Mouse (Mus musculus): ENCODE measurements at regions not wholly inside any gene's neighbourhood (a gene's known extent, or its start where the extent isn't known, plus 50 kb on each side); places are given as distances from the start of the nearest gene placed in this dataset.

GRCm38 (mm10) chr12:77054700-77055099, 92.7 kb upstream of the Max start:
- TF ChIP-seq CTCF (IDR thresholded peaks at IDR 0.05; ENCODE audit: control insufficient read depth, insufficient read depth, insufficient replicate concordance, low read depth, low read length) (no peak), POLR2A (IDR thresholded peaks at IDR 0.05; ENCODE audit: control insufficient read depth, low read depth, low read length) (no peak)
